Mouse (Mus musculus): ENCODE results near the gene Manba. TPM values are rescaled to one million over a fixed set of nuclear protein-coding genes. Genes with fewer than 3 reads are reported as not detected.

Manba gene
- polyA plus RNA-seq, 1 experiment from 2014 or later, result 4.3 TPM

- Histone ChIP-seq H3K4me3 (replicated peaks; ENCODE audit: low read length) (no peak overlapping the region), H3K36me3 (ENCODE audit: control insufficient read depth, insufficient read depth) (no peaks in the 10 kb centered on the region), H3K27ac (ENCODE audit: low read length) (no peak overlapping the region), H3K4me1 (replicated peaks; ENCODE audit: control insufficient read depth, insufficient read depth, low read length) (no peaks in the 10 kb centered on the region), H3K9me3 (ENCODE audit: control insufficient read depth, low read length) (no peaks in the 10 kb centered on the region), H3K4me2 (ENCODE audit: low read length) (no peak overlapping the region), H3K9ac (replicated peaks; ENCODE audit: low read depth, low read length) (no peak overlapping the region), H3K27me3 (replicated peaks; ENCODE audit: control insufficient read depth, insufficient read depth, low read length) (no peaks in the 10 kb centered on the region)
- no peak for ATAC-seq
- WGBS, result 76% methylated on average over 2 of the region's 2 CpGs
These were observed 46.4 kb downstream of the Manba start for GRCm38 (mm10) chr3:135531762-135532161.

- Histone ChIP-seq H3K9me3 (ENCODE audit: control insufficient read depth, low read length) (no peaks in the 10 kb centered on the region), H3K9ac (replicated peaks; ENCODE audit: low read depth, low read length) (no peak overlapping the region), H3K4me1 (replicated peaks; ENCODE audit: control insufficient read depth, insufficient read depth, low read length) (no peaks in the 10 kb centered on the region), H3K27ac (ENCODE audit: low read length) (no peak overlapping the region), H3K27me3 (replicated peaks; ENCODE audit: control insufficient read depth, insufficient read depth, low read length) (no peaks in the 10 kb centered on the region), H3K4me2 (ENCODE audit: low read length) (no peak overlapping the region), H3K4me3 (replicated peaks; ENCODE audit: low read length) (no peak overlapping the region), H3K36me3 (ENCODE audit: control insufficient read depth, insufficient read depth) (no peaks in the 10 kb centered on the region)
- ATAC-seq, result no peak
- WGBS, result 81% methylated on average over 4 of the region's 5 CpGs
These were observed 48.7 kb downstream of the Manba start for GRCm38 (mm10) chr3:135534103-135534502.

GRCm38 (mm10) chr3:135546212-135546923 lies 61.0 kb downstream of the Manba start:
- H3K36me3 ChIP-seq (ENCODE audit: control insufficient read depth, insufficient read depth), result no peaks in the 10 kb centered on the region
- H3K27ac ChIP-seq (ENCODE audit: low read length), result no peak overlapping the region
- no peak overlapping the region for H3K4me2 ChIP-seq (ENCODE audit: low read length)
- H3K4me1 ChIP-seq (replicated peaks; ENCODE audit: control insufficient read depth, insufficient read depth, low read length), result no peaks in the 10 kb centered on the region
- WGBS, result 66% methylated on average over 13 of the region's 13 CpGs
- no peak overlapping the region for H3K4me3 ChIP-seq (replicated peaks; ENCODE audit: low read length)
- H3K27me3 ChIP-seq (replicated peaks; ENCODE audit: control insufficient read depth, insufficient read depth, low read length), result no peaks in the 10 kb centered on the region
- ATAC-seq, result no peak
- peaks cover 3% of the 10 kb centered on the region; the same call in 1 of the 2 replicates for H3K9me3 ChIP-seq (ENCODE audit: control insufficient read depth, low read length)
- H3K9ac ChIP-seq (replicated peaks; ENCODE audit: low read depth, low read length), result no peak overlapping the region

GRCm38 (mm10) chr3:135547298-135547697 lies 61.9 kb downstream of the Manba start:
- no peaks in the 10 kb centered on the region for H3K36me3 ChIP-seq (ENCODE audit: control insufficient read depth, insufficient read depth)
- WGBS, result 48% methylated on average over 8 of the region's 8 CpGs
- H3K4me2 ChIP-seq (ENCODE audit: low read length), result no peak overlapping the region
- no peak overlapping the region for H3K4me3 ChIP-seq (replicated peaks; ENCODE audit: low read length)
- no peak overlapping the region for H3K9ac ChIP-seq (replicated peaks; ENCODE audit: low read depth, low read length)
- H3K9me3 ChIP-seq (ENCODE audit: control insufficient read depth, low read length), result peaks cover 3% of the 10 kb centered on the region; the same call in 1 of the 2 replicates
- no peaks in the 10 kb centered on the region for H3K4me1 ChIP-seq (replicated peaks; ENCODE audit: control insufficient read depth, insufficient read depth, low read length)
- ATAC-seq, result no peak
- no peaks in the 10 kb centered on the region for H3K27me3 ChIP-seq (replicated peaks; ENCODE audit: control insufficient read depth, insufficient read depth, low read length)
- H3K27ac ChIP-seq (ENCODE audit: low read length), result no peak overlapping the region

GRCm38 (mm10) chr3:135552874-135553273 lies 67.5 kb downstream of the Manba start:
- H3K4me3 ChIP-seq (replicated peaks; ENCODE audit: low read length), result no peak overlapping the region
- peaks cover 3% of the 10 kb centered on the region; the same call in 1 of the 2 replicates for H3K9me3 ChIP-seq (ENCODE audit: control insufficient read depth, low read length)
- peaks cover 2% of the 10 kb centered on the region; the same call in 1 of the 2 replicates for H3K4me1 ChIP-seq (replicated peaks; ENCODE audit: control insufficient read depth, insufficient read depth, low read length)
- no peaks in the 10 kb centered on the region for H3K36me3 ChIP-seq (ENCODE audit: control insufficient read depth, insufficient read depth)
- H3K27ac ChIP-seq (ENCODE audit: low read length), result no peak overlapping the region
- no peaks in the 10 kb centered on the region for H3K27me3 ChIP-seq (replicated peaks; ENCODE audit: control insufficient read depth, insufficient read depth, low read length)
- WGBS, result 74% methylated on average over 5 of the region's 5 CpGs
- no peak overlapping the region for H3K9ac ChIP-seq (replicated peaks; ENCODE audit: low read depth, low read length)
- no peak for ATAC-seq
- H3K4me2 ChIP-seq (ENCODE audit: low read length), result no peak overlapping the region

- no peak for ATAC-seq
- H3K27me3 ChIP-seq (replicated peaks; ENCODE audit: control insufficient read depth, insufficient read depth, low read length), result no peaks in the 10 kb centered on the region
- no peak overlapping the region for H3K9ac ChIP-seq (replicated peaks; ENCODE audit: low read depth, low read length)
- peaks cover 3% of the 10 kb centered on the region; the same call in 1 of the 2 replicates for H3K9me3 ChIP-seq (ENCODE audit: control insufficient read depth, low read length)
- no peak overlapping the region for H3K27ac ChIP-seq (ENCODE audit: low read length)
- no peak overlapping the region for H3K4me3 ChIP-seq (replicated peaks; ENCODE audit: low read length)
- H3K4me2 ChIP-seq (ENCODE audit: low read length), result no peak overlapping the region
- H3K36me3 ChIP-seq (ENCODE audit: control insufficient read depth, insufficient read depth), result no peaks in the 10 kb centered on the region
- H3K4me1 ChIP-seq (replicated peaks; ENCODE audit: control insufficient read depth, insufficient read depth, low read length), result peaks cover 2% of the 10 kb centered on the region; the same call in 1 of the 2 replicates
- 47% methylated on average over 6 of the region's 6 CpGs for WGBS
These were observed 69.8 kb downstream of the Manba start for GRCm38 (mm10) chr3:135555192-135555591.

- no peaks in the 10 kb centered on the region for H3K27me3 ChIP-seq (replicated peaks; ENCODE audit: control insufficient read depth, insufficient read depth, low read length)
- ATAC-seq, result no peak
- H3K4me2 ChIP-seq (ENCODE audit: low read length), result no peak overlapping the region
- H3K36me3 ChIP-seq (ENCODE audit: control insufficient read depth, insufficient read depth), result no peaks in the 10 kb centered on the region
- H3K9ac ChIP-seq (replicated peaks; ENCODE audit: low read depth, low read length), result no peak overlapping the region
- 78% methylated on average over 7 of the region's 7 CpGs for WGBS
- peaks cover 2% of the 10 kb centered on the region; the same call in 1 of the 2 replicates for H3K4me1 ChIP-seq (replicated peaks; ENCODE audit: control insufficient read depth, insufficient read depth, low read length)
- peaks cover under 1% of the 10 kb centered on the region; the same call in 1 of the 2 replicates for H3K9me3 ChIP-seq (ENCODE audit: control insufficient read depth, low read length)
- H3K27ac ChIP-seq (ENCODE audit: low read length), result no peak overlapping the region
- no peak overlapping the region for H3K4me3 ChIP-seq (replicated peaks; ENCODE audit: low read length)
These were observed 70.7 kb downstream of the Manba start for GRCm38 (mm10) chr3:135556052-135556587.

- H3K4me3 ChIP-seq (replicated peaks; ENCODE audit: low read length), result no peak overlapping the region
- H3K27ac ChIP-seq (ENCODE audit: low read length), result no peak overlapping the region
- no peak overlapping the region for H3K4me2 ChIP-seq (ENCODE audit: low read length)
- H3K9me3 ChIP-seq (ENCODE audit: control insufficient read depth, low read length), result no peaks in the 10 kb centered on the region
- ATAC-seq, result peak; percentile 90
- H3K9ac ChIP-seq (replicated peaks; ENCODE audit: low read depth, low read length), result no peak overlapping the region
- WGBS, result 59% methylated on average over 12 of the region's 12 CpGs
- peaks cover 2% of the 10 kb centered on the region; the same call in 1 of the 2 replicates for H3K4me1 ChIP-seq (replicated peaks; ENCODE audit: control insufficient read depth, insufficient read depth, low read length)
- H3K36me3 ChIP-seq (ENCODE audit: control insufficient read depth, insufficient read depth), result no peaks in the 10 kb centered on the region
- no peaks in the 10 kb centered on the region for H3K27me3 ChIP-seq (replicated peaks; ENCODE audit: control insufficient read depth, insufficient read depth, low read length)
These were observed 71.6 kb downstream of the Manba start for GRCm38 (mm10) chr3:135556851-135557662.

GRCm38 (mm10) chr3:135562036-135562435 lies 76.6 kb downstream of the Manba start:
- H3K4me2 ChIP-seq (ENCODE audit: low read length), result no peak overlapping the region
- no peak overlapping the region for H3K9ac ChIP-seq (replicated peaks; ENCODE audit: low read depth, low read length)
- H3K4me1 ChIP-seq (replicated peaks; ENCODE audit: control insufficient read depth, insufficient read depth, low read length), result no peaks in the 10 kb centered on the region
- no peaks in the 10 kb centered on the region for H3K36me3 ChIP-seq (ENCODE audit: control insufficient read depth, insufficient read depth)
- no peaks in the 10 kb centered on the region for H3K27me3 ChIP-seq (replicated peaks; ENCODE audit: control insufficient read depth, insufficient read depth, low read length)
- no peak overlapping the region for H3K4me3 ChIP-seq (replicated peaks; ENCODE audit: low read length)
- no peaks in the 10 kb centered on the region for H3K9me3 ChIP-seq (ENCODE audit: control insufficient read depth, low read length)
- no peak overlapping the region for H3K27ac ChIP-seq (ENCODE audit: low read length)
- WGBS, result 80% methylated on average over 7 of the region's 7 CpGs
- no peak for ATAC-seq

Measured in forebrain, embryonic 16.5 days (tissue).